Mouse (Mus musculus) G1E (cell line): ENCODE measurements around the gene Npc2.
A peak's percentile ranks its signal among the peaks of the same experiment; 100 is the strongest.

Experiments
- CTCF ChIP-seq: IDR thresholded peaks from 2 replicates; pipeline ENCODE4 v1.5.1; 2012; ENCODE audit warnings: low read depth, low read length, inconsistent platforms, mixed read lengths
- GATA1 ChIP-seq: IDR thresholded peaks from 2 replicates; pipeline ENCODE4 v1.6.1; 2012; ENCODE audit warnings: borderline replicate concordance, low read length, inconsistent platforms, mixed read lengths
- GATA2 ChIP-seq: IDR thresholded peaks from 2 replicates; pipeline ENCODE4 v1.6.1; 2012; ENCODE audit warnings: low read depth, low read length, inconsistent platforms, borderline replicate concordance
- POLR2AphosphoS5 ChIP-seq: IDR thresholded peaks from 2 replicates; pipeline ENCODE4 v1.6.1; 2012; ENCODE audit warnings: low read depth, low read length, inconsistent platforms; ENCODE audit not compliant: insufficient replicate concordance
- TAL1 ChIP-seq: conservative IDR thresholded peaks from 2 replicates; pipeline ENCODE4 v1.6.1; 2012; ENCODE audit warnings: low read depth, low read length, inconsistent platforms, mixed read lengths

DNA sequence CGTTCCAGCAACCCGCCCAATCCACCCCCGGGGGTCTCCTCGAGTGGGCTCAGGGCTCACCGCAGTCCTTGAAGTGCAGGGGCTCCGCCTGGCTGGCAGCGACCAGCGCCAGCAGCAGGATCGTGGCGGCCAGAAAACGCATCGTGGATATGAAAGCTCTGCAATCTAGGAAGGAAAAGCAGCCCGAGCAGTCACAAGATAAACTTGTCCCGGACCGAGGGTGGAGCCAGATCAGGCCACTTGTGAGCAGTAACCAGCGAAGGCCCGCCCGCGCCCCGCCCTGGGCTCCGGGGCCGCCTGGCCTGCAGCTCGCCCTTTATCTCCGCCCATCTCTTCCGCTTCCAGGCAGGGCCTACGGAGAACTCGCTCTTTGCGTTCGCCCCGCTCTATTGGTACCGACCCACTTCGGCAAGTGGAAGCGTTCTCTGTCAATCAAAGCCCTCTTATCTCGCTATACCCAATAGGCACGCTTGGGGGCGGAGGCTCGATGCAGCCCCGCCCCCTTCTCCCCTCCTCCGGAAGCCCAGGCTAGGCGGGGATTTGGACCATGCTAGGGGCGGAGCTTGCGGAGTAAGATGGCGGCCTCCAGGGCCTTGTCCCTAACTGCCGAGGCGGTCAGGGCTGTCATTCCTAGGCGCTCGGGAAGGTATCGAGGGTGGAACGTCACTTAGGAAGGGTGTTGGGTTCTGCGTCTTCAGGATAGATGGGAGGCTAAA lies at the start of gene Npc2, which contains the start of gene Isca2:
- TF ChIP-seq CTCF (no peak), GATA1 (no peak), GATA2 (peak; percentile 78; the same call in 1 of the 2 replicates), POLR2AphosphoS5 (no peak), TAL1 (no peak)
